Mouse (Mus musculus): Measurements from ENCODE around the gene Tmbim4.
A peak's percentile ranks its signal among the peaks of the same experiment; 100 is the strongest.

Tmbim4 gene

DNA sequence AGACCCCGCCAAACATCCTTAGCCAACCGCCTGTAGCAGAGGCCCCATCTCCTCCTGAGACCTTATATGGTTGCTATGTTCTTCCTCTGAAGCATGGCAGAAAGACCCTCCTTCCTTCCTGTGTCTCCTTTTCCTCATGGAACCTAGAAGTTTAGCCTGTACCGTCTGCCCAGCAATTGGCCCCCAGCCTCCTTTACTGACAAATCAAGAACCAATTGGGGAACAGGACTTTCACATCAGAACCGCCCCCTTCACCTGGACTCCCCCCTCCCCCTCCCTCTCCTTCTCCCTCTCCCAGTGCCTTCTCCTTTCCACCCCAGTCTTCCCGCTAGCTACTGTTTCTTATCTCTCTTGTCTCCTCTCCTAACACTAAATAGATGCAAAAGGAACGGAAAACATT lies 38.1 kb downstream of the Tmbim4 start:
- no peak for DNase-seq (ENCODE audit: extremely low spot score, low spot score)

DNA sequence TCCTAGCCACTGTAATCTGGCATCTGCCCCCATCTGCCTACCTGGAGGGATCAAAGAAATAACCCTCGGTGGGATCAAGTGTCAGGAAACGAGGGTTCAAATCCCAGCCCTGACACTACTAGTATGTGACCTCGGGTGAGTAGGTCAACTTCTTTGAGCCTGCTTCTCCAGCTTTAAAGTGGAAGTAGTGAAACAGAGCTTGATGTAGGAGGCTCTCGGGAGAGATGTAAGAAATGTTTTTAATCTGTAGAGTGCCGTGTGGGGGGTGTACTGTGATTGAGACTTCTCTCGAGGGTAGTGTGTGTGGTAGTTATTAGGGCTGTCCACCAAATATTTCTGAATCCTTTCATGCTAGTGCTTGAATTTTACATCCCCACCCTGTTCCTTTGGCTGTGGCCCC lies 41.0 kb downstream of the Tmbim4 start:
- no peak for DNase-seq (ENCODE audit: extremely low spot score, low spot score)

DNA sequence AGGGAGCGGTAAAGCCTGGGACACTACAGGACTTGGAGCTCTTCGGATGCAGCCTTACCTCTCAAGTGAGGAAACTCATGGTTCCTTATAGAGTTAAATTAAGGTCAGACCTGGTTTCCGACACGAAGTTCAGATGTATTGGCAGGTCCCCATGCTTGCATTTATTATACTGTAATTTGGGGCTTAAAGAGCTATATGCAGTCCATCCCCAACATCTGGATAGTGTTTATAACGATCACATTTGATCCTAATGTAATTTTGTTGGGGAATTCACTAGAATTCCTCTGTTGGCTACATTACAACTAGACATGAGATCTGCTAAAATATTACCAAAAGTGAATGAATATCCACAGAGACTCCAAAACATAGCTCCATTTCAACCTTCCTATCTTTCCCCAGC lies 44.3 kb downstream of the Tmbim4 start:
- no peak for DNase-seq (ENCODE audit: extremely low spot score, low spot score)

DNA sequence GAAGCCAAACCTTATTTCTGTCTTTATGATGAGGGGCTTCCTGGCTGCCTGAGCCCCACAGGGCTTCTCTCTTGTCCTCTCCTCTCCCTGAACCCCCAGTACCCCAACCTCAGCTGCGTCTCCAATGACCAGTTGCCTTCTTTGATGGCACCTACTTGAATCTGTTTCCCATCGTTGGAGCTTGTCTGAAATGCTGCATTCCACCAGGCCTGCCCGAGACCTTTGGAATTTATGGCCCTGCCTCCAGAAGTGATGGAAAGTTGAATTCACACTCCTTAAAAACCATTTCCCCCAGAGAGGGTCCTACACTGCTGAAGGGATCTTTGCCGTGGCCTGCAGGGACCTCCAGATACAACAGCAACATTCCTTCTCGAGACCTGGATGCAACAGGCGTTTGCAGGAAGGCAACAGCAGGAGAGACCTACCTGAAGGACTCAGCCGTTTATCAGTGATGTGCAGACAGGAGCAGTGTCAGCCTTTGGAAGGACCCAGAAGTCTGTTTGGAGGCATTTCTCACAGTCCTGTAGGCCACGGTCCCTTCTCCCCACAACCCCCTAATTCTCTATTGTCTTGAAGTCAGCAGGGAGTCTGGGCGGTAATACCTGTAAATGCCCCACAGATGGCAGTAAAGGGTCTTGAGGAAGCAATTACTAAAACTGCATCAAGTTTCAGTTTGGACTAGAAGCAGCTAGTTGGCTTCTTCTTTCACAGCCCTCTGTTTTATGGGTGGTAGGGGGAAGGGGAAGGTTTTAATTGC lies 45.8 kb downstream of the Tmbim4 start:
- peak; percentile 64 for DNase-seq (ENCODE audit: extremely low spot score, low spot score)

DNA sequence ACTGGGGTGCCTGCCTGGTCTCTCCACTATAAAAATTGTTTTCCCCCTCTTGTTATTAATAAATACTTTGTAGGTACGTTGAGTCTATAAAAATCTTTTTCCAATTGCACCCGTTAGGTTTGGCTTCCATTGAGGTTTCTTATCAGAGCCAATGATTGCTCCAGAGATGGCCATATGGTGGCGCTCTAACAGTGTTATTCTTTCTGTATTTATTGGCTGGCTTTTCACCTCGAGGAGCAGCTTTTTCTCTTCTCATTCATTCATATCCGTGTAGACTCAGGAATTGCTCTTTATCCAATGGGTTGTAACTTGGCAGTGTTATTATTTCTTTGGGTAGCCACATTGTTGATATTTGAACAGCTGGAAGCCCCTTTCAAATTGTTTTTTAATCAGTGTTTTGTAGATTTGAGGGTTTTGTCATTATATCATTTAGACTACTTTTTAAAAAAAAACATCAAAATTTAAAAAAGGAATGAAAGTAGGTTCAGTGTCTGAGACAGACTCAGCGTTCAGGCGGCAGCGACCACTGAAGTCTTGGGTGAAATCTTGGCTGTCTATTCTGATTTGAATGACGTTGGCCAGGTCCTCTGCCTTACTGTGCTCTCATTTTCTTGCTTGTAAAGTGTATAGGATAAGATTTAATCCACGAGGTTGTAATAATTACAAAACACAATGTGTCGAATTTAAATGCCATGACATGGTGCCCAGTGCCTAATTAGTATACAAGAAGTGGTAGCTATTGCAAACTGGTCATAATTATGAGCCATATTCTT lies 49.7 kb downstream of the Tmbim4 start:
- no peak for DNase-seq (ENCODE audit: extremely low spot score, low spot score)

DNA sequence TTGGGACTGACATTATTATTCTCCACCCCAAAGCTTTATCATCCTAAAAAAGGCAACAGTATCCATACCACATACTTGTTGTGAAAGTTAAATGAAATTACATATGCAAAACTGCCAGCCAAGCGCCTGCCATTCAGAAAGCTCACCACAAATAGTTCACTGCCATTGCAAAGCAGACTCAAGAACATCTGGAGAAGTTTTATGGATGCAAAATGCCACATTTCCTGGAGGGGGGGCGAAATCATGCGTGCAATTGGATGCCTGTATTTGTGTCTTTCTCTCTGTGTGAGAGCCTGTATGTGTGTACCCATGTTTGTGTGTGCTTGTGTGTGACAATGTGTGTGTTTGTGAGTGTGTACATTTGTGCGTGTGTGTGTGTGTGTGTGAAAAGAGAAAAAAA lies 50.4 kb downstream of the Tmbim4 start:
- DNase-seq (ENCODE audit: extremely low spot score, low spot score), result no peak

DNA sequence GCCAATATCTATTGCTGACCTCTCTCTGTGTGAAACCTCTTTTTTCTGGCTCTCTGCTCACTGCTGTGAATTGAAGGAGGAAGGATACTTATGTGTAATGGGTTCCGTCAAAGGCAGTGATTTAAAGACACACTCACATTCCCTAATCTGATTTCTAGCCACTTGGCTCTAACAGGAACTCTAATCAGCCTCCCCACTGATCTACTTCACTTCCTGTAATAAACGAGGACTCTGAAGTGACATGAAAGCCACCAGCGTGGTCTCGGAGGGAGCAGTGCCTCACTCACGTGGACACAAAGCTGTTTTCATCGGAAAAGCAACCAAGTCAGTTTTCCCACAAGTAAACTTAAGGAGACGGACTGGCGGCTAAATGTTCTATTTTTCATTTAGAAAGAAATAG lies 51.4 kb downstream of the Tmbim4 start:
- no peak for DNase-seq (ENCODE audit: extremely low spot score, low spot score)

DNA sequence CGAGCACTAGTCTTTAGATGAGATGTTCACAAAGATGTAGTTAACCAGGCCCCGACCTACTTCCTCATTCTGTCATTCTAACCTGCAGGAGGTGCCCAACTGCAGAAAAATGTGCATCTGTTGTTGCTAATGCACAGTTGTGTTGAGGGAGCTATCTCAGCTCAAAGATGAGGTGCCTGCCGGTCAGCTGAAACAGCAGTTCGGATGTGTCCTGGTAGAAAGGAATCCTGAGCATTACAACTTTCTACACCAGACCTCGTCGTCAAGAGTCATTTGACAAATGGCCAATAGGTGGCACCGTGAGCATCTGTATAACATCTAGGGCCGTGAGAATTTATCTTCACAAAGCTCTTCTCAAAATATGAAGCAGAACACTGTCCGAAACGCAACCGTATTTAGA lies 55.8 kb downstream of the Tmbim4 start:
- DNase-seq (ENCODE audit: extremely low spot score, low spot score), result peak; percentile 62

DNA sequence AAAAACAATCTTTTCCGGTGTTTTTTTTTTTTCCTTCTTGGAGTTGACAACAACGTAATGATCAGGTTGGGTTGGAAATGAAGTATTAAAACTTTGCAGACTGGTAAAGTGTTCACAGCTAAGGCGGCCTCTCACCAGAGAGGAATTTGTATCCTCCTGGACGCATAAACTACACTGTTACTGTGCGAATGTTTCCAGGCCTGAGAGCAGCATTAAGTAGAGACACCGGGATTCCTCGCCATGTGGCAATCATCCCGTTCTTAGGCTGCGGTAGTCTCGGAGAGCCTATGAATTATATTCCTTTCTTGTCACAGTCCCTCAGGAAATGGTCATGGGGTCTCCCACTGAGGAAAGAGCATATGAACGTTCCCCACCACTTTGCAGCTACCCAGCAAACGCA lies 66.4 kb downstream of the Tmbim4 start:
- DNase-seq (ENCODE audit: extremely low spot score, low spot score), result no peak

DNA sequence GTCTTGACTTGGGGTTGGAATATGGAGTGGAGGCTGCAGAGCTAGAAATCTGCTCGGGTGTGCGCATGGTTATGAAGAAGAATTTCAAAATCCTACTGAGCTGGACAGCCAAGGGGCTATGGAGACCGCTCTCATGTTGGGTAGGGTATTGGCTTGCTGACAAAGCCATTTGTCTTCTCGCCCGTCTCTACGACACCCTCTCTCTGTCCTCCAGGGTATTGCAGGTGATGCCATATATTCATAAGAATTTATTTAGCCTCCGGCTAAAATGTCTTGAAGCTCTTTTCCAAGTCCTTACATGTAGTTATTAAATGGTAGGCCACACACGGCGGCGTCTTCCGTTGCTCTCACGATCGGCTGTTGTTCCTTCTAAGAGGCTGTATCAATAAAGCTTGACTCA lies 68.6 kb downstream of the Tmbim4 start:
- no peak for DNase-seq (ENCODE audit: extremely low spot score, low spot score)

DNA sequence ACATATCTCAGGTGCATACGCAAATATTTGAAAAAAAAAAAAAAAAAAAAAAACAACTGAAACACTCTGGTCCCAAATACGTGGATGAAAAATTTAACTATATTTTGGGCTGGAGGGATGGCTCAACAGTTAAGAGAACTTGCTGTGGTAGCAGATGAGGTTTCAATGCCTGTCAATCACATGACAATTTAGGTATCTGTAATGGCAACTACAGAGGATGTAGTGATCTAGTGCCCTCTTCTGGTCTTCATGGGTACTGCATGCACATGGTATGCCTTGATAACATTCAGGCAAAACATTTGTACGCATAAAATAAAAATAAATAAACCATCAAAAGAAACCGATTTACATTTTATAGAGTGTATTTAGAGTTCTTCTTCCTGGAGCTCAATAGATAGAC lies 69.4 kb downstream of the Tmbim4 start:
- DNase-seq (ENCODE audit: extremely low spot score, low spot score), result no peak

DNA sequence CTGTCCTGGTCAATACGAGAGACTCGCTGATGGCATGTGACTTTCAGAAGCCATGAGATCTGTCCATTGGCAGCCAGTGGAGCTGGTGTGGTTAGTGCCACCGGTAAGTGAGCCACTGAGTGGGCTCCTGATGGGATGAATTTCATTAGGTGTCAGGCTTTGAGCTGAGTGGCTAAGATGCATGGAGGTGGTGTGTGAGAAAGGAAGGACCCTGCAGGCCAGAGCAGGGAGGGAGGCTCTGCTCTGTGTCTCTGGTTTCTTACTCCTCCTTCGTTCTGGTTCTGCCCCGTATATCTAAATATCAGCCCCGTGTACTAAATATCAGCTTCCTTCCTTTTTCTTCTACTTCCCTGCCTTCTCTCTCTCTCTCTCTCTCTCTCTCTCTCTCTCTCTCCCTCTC lies 69.9 kb downstream of the Tmbim4 start:
- no peak for DNase-seq (ENCODE audit: extremely low spot score, low spot score)

DNA sequence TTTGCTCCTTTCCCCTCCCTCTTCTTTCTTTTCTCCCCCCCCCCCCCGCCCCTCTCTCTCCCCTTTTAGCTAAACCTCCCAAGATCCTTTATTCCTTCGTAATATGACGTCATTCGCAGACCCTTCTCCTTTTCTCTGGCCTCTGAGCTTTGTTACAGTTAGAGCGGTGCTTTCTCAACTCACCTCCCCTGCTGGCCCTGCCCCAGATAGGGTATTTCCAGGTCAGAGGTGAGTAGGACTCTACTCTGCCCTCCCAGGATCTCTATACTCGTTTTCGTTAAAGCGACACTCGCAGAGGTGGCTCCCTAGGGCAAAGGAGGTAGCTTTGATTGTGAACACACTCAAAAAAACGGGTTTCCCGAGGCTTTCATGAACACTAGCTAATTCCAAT lies 70.5 kb downstream of the Tmbim4 start:
- DNase-seq (ENCODE audit: extremely low spot score, low spot score), result no peak

DNA sequence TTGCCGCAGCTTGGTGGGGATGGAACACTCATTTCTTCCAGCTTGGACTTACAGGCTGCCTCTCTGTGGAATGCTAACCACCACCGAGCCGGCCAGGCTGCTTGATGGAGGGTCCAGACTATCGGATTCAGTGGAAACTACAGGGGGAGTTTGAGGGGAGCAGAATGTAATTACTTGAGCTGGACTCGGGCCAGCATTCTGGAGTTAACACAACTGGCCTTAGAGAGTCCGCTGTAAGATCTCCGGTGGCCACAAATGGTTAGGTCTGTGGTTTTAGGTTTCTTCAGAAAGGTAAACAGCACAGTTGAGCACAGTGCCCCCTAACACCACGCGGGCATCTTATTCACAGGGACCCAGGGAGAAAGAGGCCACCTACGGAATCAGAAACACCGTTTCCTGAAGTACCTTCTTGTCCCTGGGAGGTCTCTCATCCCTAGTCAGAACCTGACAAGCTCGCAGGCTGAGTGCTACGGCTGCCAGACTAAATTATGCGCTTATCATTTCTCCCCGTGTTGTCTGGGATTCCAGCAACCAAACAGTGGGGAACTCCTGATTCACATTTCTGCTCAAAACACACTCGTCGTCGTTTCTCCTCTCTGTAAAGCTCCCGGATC lies 71.0 kb downstream of the Tmbim4 start:
- peak; percentile 53 for DNase-seq (ENCODE audit: extremely low spot score, low spot score)

DNA sequence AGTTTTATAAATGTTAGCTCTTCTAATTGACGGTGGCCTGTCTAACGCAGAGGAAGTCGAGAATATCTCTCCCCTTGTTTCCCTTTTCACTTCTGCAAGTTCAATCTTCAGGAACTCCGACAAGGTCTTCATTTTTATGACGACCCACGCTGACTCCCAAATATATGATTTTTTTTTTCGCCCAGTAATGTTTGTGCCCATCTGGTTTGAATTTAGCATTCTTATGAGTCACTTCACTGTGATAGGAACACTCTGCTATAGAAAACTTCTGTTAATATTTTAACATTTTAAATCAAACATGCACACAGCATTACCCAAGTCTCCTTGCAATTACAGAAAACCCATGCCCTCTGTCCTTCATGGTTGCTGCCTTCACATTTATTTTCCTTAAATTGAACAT lies 71.9 kb downstream of the Tmbim4 start:
- no peak for DNase-seq (ENCODE audit: extremely low spot score, low spot score)

Measured in neural tube, embryonic 10.5 days (tissue).